Mouse (Mus musculus) layer of hippocampus, adult 6 months (tissue): Measurements from ENCODE around the gene Rnf169. TPM values are rescaled to one million over a fixed set of nuclear protein-coding genes. Genes with fewer than 3 reads are reported as not detected.

ENCODE experiments used
- long read RNA-seq, 2 experiments: library from polyadenylated mRNA; unstranded; transcript quantifications; one replicate each; pipeline ENCODE4 v2.0.0; 2019 to 2020
- polyA plus RNA-seq: library from polyadenylated mRNA; unstranded; fragments of <200 nt; fragmentation: Nextera tagmentation; gene quantifications from 2 replicates; pipeline ENCODE4 v1.2.3, GENCODE M21; 2021

Rnf169 gene
- 5.1 and 5.5 TPM in 2 replicates for polyA plus RNA-seq
- long read RNA-seq, experiment 1, partial matches to known transcripts = 1 of 17 reads
- long read RNA-seq, experiment 1, other reads (novel, unspliced or antisense) = 16 of 17 reads
- long read RNA-seq, experiment 2, partial matches to known transcripts = 0 of 13 reads
- long read RNA-seq, experiment 2, other reads (novel, unspliced or antisense) = 13 of 13 reads

GRCm38 (mm10) chr7:99980132-99980591, at the start of gene Rnf169:
Gene Rnf169, minus strand, starts transcription at chr7:99980448.

DNA sequence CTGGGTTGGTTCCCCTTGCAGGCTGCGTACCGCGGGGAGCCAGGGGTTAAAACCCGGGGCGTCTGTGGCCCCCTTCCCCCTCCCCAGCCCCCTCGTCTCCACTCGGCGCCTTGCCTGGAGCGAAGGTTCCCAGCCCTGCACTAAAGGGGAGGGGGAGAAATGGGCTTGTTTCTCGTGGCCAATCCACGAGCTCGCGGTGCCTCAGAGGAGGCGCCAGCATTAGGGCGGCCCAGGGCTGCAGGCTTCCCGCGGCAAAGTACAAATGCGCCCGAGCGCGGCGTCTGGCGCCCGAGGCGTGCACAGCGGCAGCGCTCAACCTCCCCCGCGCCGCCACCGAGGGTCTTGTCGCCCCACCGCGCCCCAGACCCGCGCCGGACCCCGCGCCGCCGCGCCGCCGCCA, 25.5 kb upstream of the Rnf169 start, which contains the start of gene Chrdl2:
Gene Chrdl2 (plus strand): TSS at position 383 of the 400 bp plus-strand sequence.

Other genes starting within 250 kb of the Rnf169 start
- gene Olfr521, start 216.9 kb downstream of the Rnf169 start, polyA plus RNA-seq = not detected in 2 replicates
- gene Neu3, start 152.0 kb downstream of the Rnf169 start, polyA plus RNA-seq = 1.6 and 1.8 TPM in 2 replicates
- 1.0 and 1.3 TPM in 2 replicates for gene Xrra1, start 121.3 kb downstream of the Rnf169 start, polyA plus RNA-seq
- 217 and 231 TPM in 2 replicates for gene Spcs2, start 117.0 kb downstream of the Rnf169 start, polyA plus RNA-seq
- not detected in 2 replicates for gene Chrdl2, start 25.7 kb upstream of the Rnf169 start, polyA plus RNA-seq
- 10.4 and 12.4 TPM in 2 replicates for gene Pold3, start 141.1 kb upstream of the Rnf169 start, polyA plus RNA-seq
- 12.8 and 13.8 TPM in 2 replicates for gene Lipt2, start 178.8 kb upstream of the Rnf169 start, polyA plus RNA-seq
- 0.63 and 0.77 TPM in 2 replicates for gene Kcne3, start 196.1 kb upstream of the Rnf169 start, polyA plus RNA-seq
- 26.0 and 34.8 TPM in 2 replicates for gene Pgm2l1, start 246.9 kb upstream of the Rnf169 start, polyA plus RNA-seq